Mouse (Mus musculus): ENCODE measurements around the gene Mrpl48. TPM values are rescaled to one million over a fixed set of nuclear protein-coding genes. Genes with fewer than 3 reads are reported as not detected.

Mrpl48 gene
- polyA plus RNA-seq, 1 experiment from 2014 or later = 76.9 TPM

DNA sequence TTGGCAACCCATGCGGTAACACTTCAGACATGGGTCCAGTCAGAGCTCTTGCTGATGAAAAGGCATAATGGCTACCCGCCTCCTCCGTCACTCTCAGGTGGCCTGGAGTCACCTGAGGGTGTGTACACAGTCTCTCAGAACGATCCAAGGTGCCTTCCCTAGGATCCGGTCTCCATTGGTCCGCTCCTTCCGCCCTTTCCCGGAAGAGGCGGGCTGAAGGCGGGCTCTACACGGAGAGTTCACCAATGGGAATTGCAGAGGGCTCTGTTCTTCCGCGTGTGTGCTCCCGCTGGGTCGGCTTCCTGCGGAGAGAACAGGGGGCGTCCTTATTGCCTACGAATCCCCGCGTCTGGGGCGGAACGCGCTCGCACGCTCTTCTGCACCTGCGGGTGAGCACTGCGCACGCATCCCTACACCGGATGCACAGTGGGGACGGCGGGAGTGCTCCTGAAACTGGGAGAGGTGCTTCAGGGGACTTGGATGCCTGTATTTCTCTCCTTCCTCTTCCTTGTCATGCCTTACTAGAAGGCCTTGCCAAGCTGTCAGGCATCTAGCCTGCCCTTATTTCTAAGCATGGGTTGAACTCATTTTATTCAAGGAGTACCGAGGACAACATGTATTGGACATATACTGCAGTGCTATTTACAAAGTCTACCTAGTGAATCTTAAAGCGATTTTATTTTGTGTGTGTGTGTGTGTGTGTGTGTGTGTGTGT, 71.1 kb downstream of the Mrpl48 start, which contains the start of gene Coa4:
Gene Coa4 (plus strand): TSS at position 268 of the 715 bp plus-strand sequence.
- peak within 1 kb of the TSS; percentile 78 for H3K4me3 ChIP-seq (ENCODE audit: low read depth, low read length)
- peaks cover 12% of the 10 kb centered on the region for H3K36me3 ChIP-seq (ENCODE audit: control insufficient read depth, insufficient read depth, low read length)
- H3K9me3 ChIP-seq (replicated peaks; ENCODE audit: control insufficient read depth, low read length) = no peaks in the 10 kb centered on the region
- H3K4me1 ChIP-seq (ENCODE audit: control insufficient read depth, insufficient read depth, low read length) = peaks cover 9% of the 10 kb centered on the region; the same call in 1 of the 2 replicates
- H3K27ac ChIP-seq (ENCODE audit: low read depth, low read length) = peak within 1 kb of the TSS; percentile 73
- no peaks in the 10 kb centered on the region for H3K27me3 ChIP-seq (ENCODE audit: control insufficient read depth, insufficient read depth, low read length)
- peak; percentile 96 for ATAC-seq (replicated peaks; ENCODE audit: insufficient number of reproducible peaks, low FRiP score, low TSS enrichment)
- under 1% methylated on average over 33 of the region's 33 CpGs for WGBS (ENCODE audit: insufficient replicate concordance)
- peak within 1 kb of the TSS; percentile 87 for H3K9ac ChIP-seq (ENCODE audit: low read depth, low read length)
- H3K4me2 ChIP-seq = peak within 1 kb of the TSS; percentile 81

DNA sequence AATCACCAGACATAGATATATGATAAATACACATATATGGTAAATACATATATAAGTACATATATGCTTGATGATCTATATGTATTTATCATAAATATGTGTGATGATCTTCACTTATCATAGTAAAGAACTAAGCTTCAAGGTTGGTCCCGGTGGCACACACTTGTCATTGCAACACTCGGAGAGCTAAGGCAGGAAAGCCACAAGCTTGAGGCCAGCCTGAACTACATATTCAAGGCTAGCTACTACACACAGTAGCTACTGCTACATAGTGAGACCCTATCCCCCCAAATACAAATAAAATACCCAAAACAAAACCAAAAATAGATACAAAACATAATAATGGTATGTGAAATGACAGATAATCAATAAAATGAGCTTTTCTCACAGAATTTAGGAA, 72.3 kb downstream of the Mrpl48 start:
- no peaks in the 10 kb centered on the region for H3K9me3 ChIP-seq (replicated peaks; ENCODE audit: control insufficient read depth, low read length)
- peaks cover 12% of the 10 kb centered on the region for H3K36me3 ChIP-seq (ENCODE audit: control insufficient read depth, insufficient read depth, low read length)
- no peak for ATAC-seq (replicated peaks; ENCODE audit: insufficient number of reproducible peaks, low FRiP score, low TSS enrichment)
- H3K4me1 ChIP-seq (ENCODE audit: control insufficient read depth, insufficient read depth, low read length) = peaks cover 9% of the 10 kb centered on the region; the same call in 1 of the 2 replicates
- no peaks in the 10 kb centered on the region for H3K27me3 ChIP-seq (ENCODE audit: control insufficient read depth, insufficient read depth, low read length)
- 74% methylated on average over 2 of the region's 2 CpGs for WGBS (ENCODE audit: insufficient replicate concordance)
- no peak overlapping the region; the same call in 1 of the 2 replicates for H3K4me3 ChIP-seq (ENCODE audit: low read depth, low read length)
- H3K4me2 ChIP-seq = peak overlapping the region; percentile 81
- H3K9ac ChIP-seq (ENCODE audit: low read depth, low read length) = no peak overlapping the region
- H3K27ac ChIP-seq (ENCODE audit: low read depth, low read length) = no peak overlapping the region

DNA sequence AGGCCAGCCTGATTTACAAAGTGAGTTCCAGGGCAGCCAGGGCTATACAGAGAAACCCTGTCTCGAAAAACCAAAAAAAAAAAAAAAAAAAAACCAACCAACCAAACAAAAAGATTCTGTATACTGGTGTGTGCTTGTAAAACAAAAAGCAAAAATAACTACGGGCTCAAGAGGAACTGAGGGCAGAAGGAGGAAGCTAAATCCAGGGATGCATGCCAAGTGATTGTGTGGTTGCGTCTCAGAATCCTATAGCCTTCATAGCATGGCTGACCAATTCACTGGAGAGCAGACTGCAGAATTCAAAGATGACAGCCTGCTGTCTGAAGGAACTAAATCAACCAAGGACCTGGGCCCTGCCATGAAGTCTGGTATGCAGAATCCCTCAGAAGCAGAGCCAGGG, 73.9 kb downstream of the Mrpl48 start:
- peaks cover 9% of the 10 kb centered on the region; the same call in 1 of the 2 replicates for H3K4me1 ChIP-seq (ENCODE audit: control insufficient read depth, insufficient read depth, low read length)
- H3K36me3 ChIP-seq (ENCODE audit: control insufficient read depth, insufficient read depth, low read length) = peaks cover 4% of the 10 kb centered on the region; the same call in 1 of the 2 replicates
- no peak overlapping the region for H3K27ac ChIP-seq (ENCODE audit: low read depth, low read length)
- H3K4me3 ChIP-seq (ENCODE audit: low read depth, low read length) = no peak overlapping the region
- WGBS (ENCODE audit: insufficient replicate concordance) = 86% methylated on average over 3 of the region's 3 CpGs
- no peaks in the 10 kb centered on the region for H3K9me3 ChIP-seq (replicated peaks; ENCODE audit: control insufficient read depth, low read length)
- ATAC-seq (replicated peaks; ENCODE audit: insufficient number of reproducible peaks, low FRiP score, low TSS enrichment) = no peak
- no peaks in the 10 kb centered on the region for H3K27me3 ChIP-seq (ENCODE audit: control insufficient read depth, insufficient read depth, low read length)
- no peak overlapping the region for H3K9ac ChIP-seq (ENCODE audit: low read depth, low read length)
- no peak overlapping the region for H3K4me2 ChIP-seq

DNA sequence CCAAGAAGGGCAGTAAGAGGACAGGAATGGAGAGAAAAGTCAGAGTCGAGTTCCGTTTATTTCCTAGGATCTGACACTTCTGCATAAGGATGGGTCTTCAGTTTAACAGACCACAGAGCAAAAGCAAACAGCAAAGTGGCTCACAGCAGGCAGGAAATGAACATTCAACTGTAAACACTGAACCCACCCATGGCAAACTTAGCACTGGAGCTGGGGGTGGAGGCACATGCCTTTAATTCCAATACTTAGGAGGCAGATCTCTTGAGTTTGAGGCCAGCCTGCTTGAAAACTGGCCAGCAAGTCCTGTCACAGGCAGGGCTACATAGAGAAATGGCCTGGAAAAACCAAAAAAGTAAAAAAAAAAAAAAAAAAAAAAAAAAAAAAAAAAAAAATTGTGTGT, 74.6 kb downstream of the Mrpl48 start:
- Histone ChIP-seq H3K36me3 (ENCODE audit: control insufficient read depth, insufficient read depth, low read length) (no peaks in the 10 kb centered on the region), H3K4me2 (no peak overlapping the region), H3K27ac (ENCODE audit: low read depth, low read length) (no peak overlapping the region), H3K4me1 (ENCODE audit: control insufficient read depth, insufficient read depth, low read length) (peaks cover 9% of the 10 kb centered on the region; the same call in 1 of the 2 replicates), H3K9ac (ENCODE audit: low read depth, low read length) (no peak overlapping the region), H3K9me3 (replicated peaks; ENCODE audit: control insufficient read depth, low read length) (no peaks in the 10 kb centered on the region), H3K27me3 (ENCODE audit: control insufficient read depth, insufficient read depth, low read length) (no peaks in the 10 kb centered on the region), H3K4me3 (ENCODE audit: low read depth, low read length) (no peak overlapping the region)
- WGBS (ENCODE audit: insufficient replicate concordance) = 56% methylated on average over 2 of the region's 2 CpGs
- no peak for ATAC-seq (replicated peaks; ENCODE audit: insufficient number of reproducible peaks, low FRiP score, low TSS enrichment)

DNA sequence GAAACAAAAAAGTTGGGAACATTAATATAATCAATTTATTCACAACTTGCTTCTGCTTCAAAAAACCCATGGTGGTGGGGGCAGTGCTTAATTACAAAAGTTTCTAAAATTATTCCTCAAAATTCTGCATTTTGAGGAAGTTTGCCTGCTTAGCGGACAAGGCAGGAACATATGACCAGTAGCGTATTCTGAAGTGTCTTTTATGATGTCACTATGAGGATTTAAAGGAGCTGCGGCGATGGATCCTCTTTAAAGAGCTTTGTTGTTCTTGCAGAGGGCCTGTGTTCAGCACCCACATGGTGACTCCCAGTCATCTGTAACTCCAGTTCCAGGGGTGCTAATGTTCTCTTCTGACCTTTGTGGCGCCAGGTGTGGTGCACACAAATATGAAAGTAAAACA, 77.3 kb downstream of the Mrpl48 start:
- H3K27ac ChIP-seq (ENCODE audit: low read depth, low read length) = no peak overlapping the region
- no peak overlapping the region for H3K9ac ChIP-seq (ENCODE audit: low read depth, low read length)
- 86% methylated on average over 5 of the region's 5 CpGs for WGBS (ENCODE audit: insufficient replicate concordance)
- H3K4me3 ChIP-seq (ENCODE audit: low read depth, low read length) = no peak overlapping the region
- no peaks in the 10 kb centered on the region for H3K4me1 ChIP-seq (ENCODE audit: control insufficient read depth, insufficient read depth, low read length)
- H3K27me3 ChIP-seq (ENCODE audit: control insufficient read depth, insufficient read depth, low read length) = no peaks in the 10 kb centered on the region
- H3K36me3 ChIP-seq (ENCODE audit: control insufficient read depth, insufficient read depth, low read length) = no peaks in the 10 kb centered on the region
- no peaks in the 10 kb centered on the region for H3K9me3 ChIP-seq (replicated peaks; ENCODE audit: control insufficient read depth, low read length)
- no peak overlapping the region for H3K4me2 ChIP-seq
- ATAC-seq (replicated peaks; ENCODE audit: insufficient number of reproducible peaks, low FRiP score, low TSS enrichment) = no peak

DNA sequence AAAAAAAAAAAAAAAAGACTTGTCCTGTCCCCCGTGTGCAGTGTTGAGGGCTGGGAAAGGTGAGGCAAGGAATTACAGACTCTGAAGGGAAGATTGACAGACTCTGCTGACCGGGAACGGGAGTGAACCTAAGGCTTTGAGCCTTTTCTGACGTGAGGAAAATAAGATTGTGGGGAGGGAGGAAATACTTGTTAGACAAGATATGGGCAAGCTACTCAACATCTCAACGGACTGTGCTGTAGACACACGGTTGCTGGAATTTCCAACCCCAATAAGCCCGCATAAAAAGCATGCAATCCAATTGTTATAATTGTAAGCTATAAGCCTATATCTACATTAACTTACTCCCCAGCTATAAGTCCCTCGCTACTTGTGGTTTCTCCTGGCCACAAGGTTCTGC, 83.4 kb downstream of the Mrpl48 start:
- Histone ChIP-seq H3K36me3 (ENCODE audit: control insufficient read depth, insufficient read depth, low read length) (no peaks in the 10 kb centered on the region), H3K4me2 (no peak overlapping the region), H3K4me1 (ENCODE audit: control insufficient read depth, insufficient read depth, low read length) (no peaks in the 10 kb centered on the region), H3K27ac (ENCODE audit: low read depth, low read length) (no peak overlapping the region), H3K9me3 (replicated peaks; ENCODE audit: control insufficient read depth, low read length) (no peaks in the 10 kb centered on the region), H3K27me3 (ENCODE audit: control insufficient read depth, insufficient read depth, low read length) (no peaks in the 10 kb centered on the region), H3K4me3 (ENCODE audit: low read depth, low read length) (no peak overlapping the region), H3K9ac (ENCODE audit: low read depth, low read length) (no peak overlapping the region)
- no peak for ATAC-seq (replicated peaks; ENCODE audit: insufficient number of reproducible peaks, low FRiP score, low TSS enrichment)
- 55% methylated on average over 8 of the region's 8 CpGs for WGBS (ENCODE audit: insufficient replicate concordance)

DNA sequence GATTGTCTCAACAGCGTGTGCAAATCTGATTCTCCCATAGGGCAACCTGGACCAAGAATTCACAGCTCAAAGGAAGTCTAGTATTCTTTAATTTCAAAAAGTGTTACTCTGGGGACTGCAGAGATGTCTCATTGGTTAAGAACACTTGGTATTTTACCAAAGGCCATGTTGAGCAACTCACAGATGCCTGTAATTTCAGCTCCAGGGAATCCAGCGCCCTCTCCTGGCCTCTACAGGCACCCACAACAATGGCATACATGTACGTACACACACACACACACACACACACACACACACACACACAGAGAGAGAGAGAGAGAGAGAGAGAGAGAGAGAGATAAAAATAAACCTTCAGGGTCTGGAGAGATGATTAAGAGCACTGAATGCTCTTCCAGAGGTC, 85.9 kb downstream of the Mrpl48 start:
- no peak for ATAC-seq (replicated peaks; ENCODE audit: insufficient number of reproducible peaks, low FRiP score, low TSS enrichment)
- H3K9ac ChIP-seq (ENCODE audit: low read depth, low read length) = no peak overlapping the region
- H3K4me2 ChIP-seq = no peak overlapping the region
- no peak overlapping the region for H3K27ac ChIP-seq (ENCODE audit: low read depth, low read length)
- WGBS (ENCODE audit: insufficient replicate concordance) = 61% methylated on average over 3 of the region's 3 CpGs
- H3K4me3 ChIP-seq (ENCODE audit: low read depth, low read length) = no peak overlapping the region
- H3K36me3 ChIP-seq (ENCODE audit: control insufficient read depth, insufficient read depth, low read length) = no peaks in the 10 kb centered on the region
- H3K9me3 ChIP-seq (replicated peaks; ENCODE audit: control insufficient read depth, low read length) = no peaks in the 10 kb centered on the region
- H3K4me1 ChIP-seq (ENCODE audit: control insufficient read depth, insufficient read depth, low read length) = no peaks in the 10 kb centered on the region
- H3K27me3 ChIP-seq (ENCODE audit: control insufficient read depth, insufficient read depth, low read length) = no peaks in the 10 kb centered on the region

DNA sequence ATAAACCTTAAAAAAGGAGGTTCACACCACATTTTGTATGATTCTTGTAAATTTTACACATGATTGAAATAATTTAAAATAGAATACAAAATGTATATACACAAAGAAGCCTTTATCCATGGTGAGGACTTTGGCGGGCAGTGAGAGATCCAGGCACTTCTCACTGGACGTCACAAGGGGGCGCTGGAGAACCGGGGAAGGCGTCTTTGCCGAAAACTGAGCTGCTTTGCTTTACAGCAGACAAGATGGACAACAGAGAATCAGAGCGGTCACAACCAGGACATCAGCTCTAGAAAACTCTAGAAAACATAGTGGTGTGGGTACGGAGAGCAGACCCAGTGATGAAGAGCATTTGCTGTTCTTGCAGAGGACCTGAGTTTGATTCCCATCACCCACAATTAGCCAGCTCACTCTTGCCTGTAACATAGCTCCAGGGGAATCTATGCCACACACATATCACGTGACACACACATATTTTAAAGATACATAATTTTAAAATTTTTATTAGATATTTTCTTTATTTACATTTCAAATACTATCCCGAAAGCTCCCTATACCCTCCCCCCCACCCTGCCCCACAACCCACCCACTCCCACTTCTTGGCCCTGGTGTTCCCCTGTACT, 87.3 kb downstream of the Mrpl48 start:
- H3K4me3 ChIP-seq (ENCODE audit: low read depth, low read length) = no peak overlapping the region
- no peaks in the 10 kb centered on the region for H3K36me3 ChIP-seq (ENCODE audit: control insufficient read depth, insufficient read depth, low read length)
- H3K4me2 ChIP-seq = peak overlapping the region; percentile 27
- no peaks in the 10 kb centered on the region for H3K4me1 ChIP-seq (ENCODE audit: control insufficient read depth, insufficient read depth, low read length)
- no peak; the same call in 1 of the 2 replicates for ATAC-seq (replicated peaks; ENCODE audit: insufficient number of reproducible peaks, low FRiP score, low TSS enrichment)
- no peaks in the 10 kb centered on the region for H3K9me3 ChIP-seq (replicated peaks; ENCODE audit: control insufficient read depth, low read length)
- WGBS (ENCODE audit: insufficient replicate concordance) = 25% methylated on average over 10 of the region's 10 CpGs
- H3K27me3 ChIP-seq (ENCODE audit: control insufficient read depth, insufficient read depth, low read length) = no peaks in the 10 kb centered on the region
- H3K27ac ChIP-seq (ENCODE audit: low read depth, low read length) = no peak overlapping the region
- H3K9ac ChIP-seq (ENCODE audit: low read depth, low read length) = no peak overlapping the region

All from heart, embryonic 11.5 days (tissue).